Mouse (Mus musculus): ENCODE results near the gene Eif3a. TPM values are rescaled to one million over a fixed set of nuclear protein-coding genes. Genes with fewer than 3 reads are reported as not detected.

Gene Eif3a
- polyA plus RNA-seq, 1 experiment from 2014 or later = 125 TPM

Small RNAs within 50 kb of the gene (microRNA-seq; reads per million reads assigned to microRNA genes)
- not detected for gene mmu-mir-3084-1

Other genes starting within 250 kb of the Eif3a start
- 19.3 and 20.9 TPM in 2 replicates for gene Cacul1, start 209.6 kb downstream of the Eif3a start, polyA plus RNA-seq (2015; fragmentation: Nextera tagmentation; extraction: Ambion mirVana)
- gene Nanos1, start 34.7 kb downstream of the Eif3a start, polyA plus RNA-seq (2015; fragmentation: Nextera tagmentation; extraction: Ambion mirVana) = 7.5 and 8.0 TPM in 2 replicates
- 35.9 and 36.2 TPM in 2 replicates for gene Fam45a, start 20.9 kb upstream of the Eif3a start, polyA plus RNA-seq (2015; fragmentation: Nextera tagmentation; extraction: Ambion mirVana)
- gene Sfxn4, start 70.8 kb upstream of the Eif3a start, polyA plus RNA-seq (2015; fragmentation: Nextera tagmentation; extraction: Ambion mirVana) = 10.5 and 11.1 TPM in 2 replicates
- 81.2 and 81.4 TPM in 2 replicates for gene Prdx3, start 83.9 kb upstream of the Eif3a start, polyA plus RNA-seq (2015; fragmentation: Nextera tagmentation; extraction: Ambion mirVana)
- 1.8 and 2.3 TPM in 2 replicates for gene Grk5, start 99.1 kb upstream of the Eif3a start, polyA plus RNA-seq (2015; fragmentation: Nextera tagmentation; extraction: Ambion mirVana)